ENCODE assay signal across 15 mouse cellular contexts in the genomic region with DNA sequence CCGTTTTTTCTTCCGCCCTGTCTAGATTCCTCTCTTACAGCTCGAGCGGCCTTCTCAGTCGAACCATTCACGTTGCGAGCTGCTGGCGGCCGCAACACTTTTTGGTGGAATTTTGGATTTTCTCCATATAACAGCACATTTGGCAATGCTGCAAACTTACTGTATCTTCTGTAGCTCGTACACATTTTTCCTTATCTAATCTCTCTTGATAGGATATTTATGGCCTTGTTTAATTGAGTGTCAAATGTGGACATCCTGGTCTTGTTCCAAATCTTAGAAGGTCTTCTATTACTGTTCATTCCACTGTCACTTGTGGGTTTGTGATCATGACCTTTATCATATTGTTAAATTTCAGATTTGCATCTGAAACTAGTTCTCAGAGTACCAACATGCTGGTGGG.
"Had no signal": no experiment of that assay in that cellular context is flagged by ENCODE, and none has a peak within 500 bp of the region (broad histone marks: within the 10 kb centered on the region; RNA-seq: fewer than 3 reads in every experiment).

No protein-coding gene starts in this region.

- H3K27me3 ChIP-seq: neural tube, embryonic 15.5 days; stomach, embryonic 15.5 days had no signal

- H3K36me3 ChIP-seq: neural tube, embryonic 15.5 days; stomach, embryonic 15.5 days had no signal

- H3K4me3 ChIP-seq: neural tube, embryonic 15.5 days; stomach, embryonic 15.5 days had no signal

- H3K9ac ChIP-seq: neural tube, embryonic 15.5 days; stomach, embryonic 15.5 days had no signal

- DNase-seq: retina, postnatal 1 day; right cerebral cortex, adult 18-20 months; right cerebral cortex, postnatal 14 days; right cerebral cortex, postnatal 25 days; right cerebral cortex, postnatal 4 days; spleen, adult 18-20 months; thymus, adult 18-20 months; thymus, adult 2 months; thymus, postnatal 14 days; thymus, postnatal 25 days; thymus, postnatal 36 days; thymus, postnatal 4 days had no signal

- H3K9me3 ChIP-seq: neural tube, embryonic 15.5 days; stomach, embryonic 15.5 days had no signal

- H3K27ac ChIP-seq: neural tube, embryonic 15.5 days; stomach, embryonic 15.5 days; stomach, postnatal 0 days had no signal

- H3K4me2 ChIP-seq: neural tube, embryonic 15.5 days; stomach, embryonic 15.5 days had no signal

- H3K4me1 ChIP-seq: neural tube, embryonic 15.5 days; stomach, embryonic 15.5 days had no signal
